Mouse (Mus musculus) lung, embryonic 14.5 days (tissue): Measurements from ENCODE around the gene Pacrg. TPM values are rescaled to one million over a fixed set of nuclear protein-coding genes. Genes with fewer than 3 reads are reported as not detected.

Source experiments
- ATAC-seq: fragments of 200-750 bp; cut with Nextera tagmentation; 2 replicates; pipeline ENCODE4 v1.8.0; 2017; ENCODE audit warnings: mild to moderate bottlenecking, moderate TSS enrichment, moderate library complexity; ENCODE audit not compliant: insufficient read depth
- DNase-seq: peaks from one replicate; pipeline ENCODE4 v3.0.0-alpha.2; 2015
- H3K27ac ChIP-seq: fragments of 300-500 bp; sonication (generic); 2 replicates; pipeline ENCODE4 v1.5.1; 2014; ENCODE audit warnings: low read depth, mild to moderate bottlenecking, moderate library complexity
- H3K27me3 ChIP-seq: fragments of 300-500 bp; sonication (generic); 2 replicates; pipeline ENCODE4 v1.6.1; 2014; ENCODE audit warnings: low read length, control low read depth; ENCODE audit not compliant: insufficient read depth
- H3K36me3 ChIP-seq: fragments of 300-500 bp; sonication (generic); 2 replicates; pipeline ENCODE4 v1.6.1; 2014; ENCODE audit warnings: control low read depth; ENCODE audit not compliant: insufficient read depth
- H3K4me1 ChIP-seq: fragments of 300-500 bp; sonication (generic); 2 replicates; pipeline ENCODE4 v1.6.1; 2014; ENCODE audit warnings: antibody characterized with exemption, control low read depth; ENCODE audit not compliant: insufficient read depth
- H3K4me2 ChIP-seq: fragments of 300-500 bp; sonication (generic); 2 replicates; pipeline ENCODE4 v1.6.1; 2014; ENCODE audit warnings: mild to moderate bottlenecking
- H3K4me3 ChIP-seq: fragments of 300-500 bp; sonication (generic); 2 replicates; pipeline ENCODE4 v1.5.1; 2014; ENCODE audit warnings: low read depth, low read length
- H3K9ac ChIP-seq: fragments of 300-500 bp; sonication (generic); 2 replicates; pipeline ENCODE4 v1.6.1; 2014
- H3K9me3 ChIP-seq: fragments of 300-500 bp; sonication (generic); 2 replicates; pipeline ENCODE4 v1.6.1; 2016; ENCODE audit warnings: low read depth, low read length, control low read depth
- CTCF ChIP-seq: IDR thresholded peaks from 2 replicates; pipeline ENCODE4 v1.5.1; 2016; ENCODE audit warnings: antibody characterized with exemption, low read depth
- WGBS: fragments of 180-500 bp; shearing (Covaris S2); extraction: QIAGEN DNeasy Blood & Tissue Kit; methylation state at CpG from one replicate; pipeline ENCODE4 v1.1.7; 2014; 5-methylcytosine and 5-hydroxymethylcytosine counted together
- polyA plus RNA-seq: library from polyadenylated mRNA; unstranded; fragments of >200 nt; fragmentation: Nextera tagmentation; extraction: Ambion mirVana; gene quantifications from 2 replicates; pipeline ENCODE4 v1.2.1, GENCODE M21; 2014

Pacrg gene
- polyA plus RNA-seq, 1 experiment from 2014 or later, result 2.2 TPM

- no peak for DNase-seq
- no peaks in the 10 kb centered on the region for H3K27me3 ChIP-seq
- no peak overlapping the region for H3K4me2 ChIP-seq
- TF ChIP-seq CTCF, result no peak
- H3K4me1 ChIP-seq, result no peaks in the 10 kb centered on the region
- no peak overlapping the region for H3K4me3 ChIP-seq
- ATAC-seq, result no peak
- 73% methylated on average over 8 of the region's 8 CpGs for WGBS
- no peak overlapping the region for H3K27ac ChIP-seq
- no peak overlapping the region for H3K9ac ChIP-seq
- H3K36me3 ChIP-seq, result no peaks in the 10 kb centered on the region
- no peaks in the 10 kb centered on the region for H3K9me3 ChIP-seq
Measured at GRCm38 (mm10) chr17:10635955-10636470, 204.1 kb downstream of the Pacrg start.

- Histone ChIP-seq H3K4me2 (no peak overlapping the region), H3K36me3 (no peaks in the 10 kb centered on the region), H3K4me3 (no peak overlapping the region), H3K27me3 (no peaks in the 10 kb centered on the region), H3K9me3 (no peaks in the 10 kb centered on the region), H3K4me1 (no peaks in the 10 kb centered on the region), H3K27ac (no peak overlapping the region), H3K9ac (no peak overlapping the region)
- TF ChIP-seq CTCF, result no peak
- DNase-seq (no peak), ATAC-seq (no peak)
- WGBS, result 92% methylated on average over 11 of the region's 11 CpGs
Measured at GRCm38 (mm10) chr17:10635470-10635869, 204.6 kb downstream of the Pacrg start.

GRCm38 (mm10) chr17:10635046-10635445, 205.1 kb downstream of the Pacrg start:
- ATAC-seq (no peak), DNase-seq (no peak)
- no peak overlapping the region for H3K4me3 ChIP-seq
- H3K27ac ChIP-seq, result no peak overlapping the region
- no peaks in the 10 kb centered on the region for H3K36me3 ChIP-seq
- no peaks in the 10 kb centered on the region for H3K9me3 ChIP-seq
- H3K27me3 ChIP-seq, result no peaks in the 10 kb centered on the region
- no peak overlapping the region for H3K9ac ChIP-seq
- WGBS, result 90% methylated on average over 6 of the region's 6 CpGs
- H3K4me1 ChIP-seq, result no peaks in the 10 kb centered on the region
- H3K4me2 ChIP-seq, result no peak overlapping the region
- no peak for TF ChIP-seq CTCF

GRCm38 (mm10) chr17:10633769-10634168, 206.3 kb downstream of the Pacrg start:
- DNase-seq, result no peak
- Histone ChIP-seq H3K9ac (no peak overlapping the region), H3K4me1 (no peaks in the 10 kb centered on the region), H3K27me3 (no peaks in the 10 kb centered on the region), H3K27ac (no peak overlapping the region), H3K9me3 (no peaks in the 10 kb centered on the region), H3K4me3 (no peak overlapping the region), H3K4me2 (no peak overlapping the region), H3K36me3 (no peaks in the 10 kb centered on the region)
- WGBS, result 81% methylated on average over 7 of the region's 7 CpGs
- ATAC-seq, result no peak
- TF ChIP-seq CTCF, result no peak

- ATAC-seq (no peak), DNase-seq (no peak)
- Histone ChIP-seq H3K4me2 (no peak overlapping the region), H3K9me3 (no peaks in the 10 kb centered on the region), H3K27me3 (no peaks in the 10 kb centered on the region), H3K4me1 (no peaks in the 10 kb centered on the region), H3K27ac (no peak overlapping the region), H3K4me3 (no peak overlapping the region), H3K36me3 (no peaks in the 10 kb centered on the region), H3K9ac (no peak overlapping the region)
- WGBS, result 68% methylated on average over 4 of the region's 4 CpGs
- no peak for TF ChIP-seq CTCF
Measured at GRCm38 (mm10) chr17:10628240-10628639, 211.9 kb downstream of the Pacrg start.

GRCm38 (mm10) chr17:10627476-10627875, 212.6 kb downstream of the Pacrg start:
- 56% methylated on average over 2 of the region's 2 CpGs for WGBS
- Histone ChIP-seq H3K9ac (no peak overlapping the region), H3K4me3 (no peak overlapping the region), H3K4me2 (no peak overlapping the region), H3K9me3 (no peaks in the 10 kb centered on the region), H3K36me3 (no peaks in the 10 kb centered on the region), H3K4me1 (no peaks in the 10 kb centered on the region), H3K27me3 (no peaks in the 10 kb centered on the region), H3K27ac (no peak overlapping the region)
- ATAC-seq, result no peak
- no peak for TF ChIP-seq CTCF
- DNase-seq, result no peak

- H3K9me3 ChIP-seq, result no peaks in the 10 kb centered on the region
- WGBS, result 74% methylated on average over 13 of the region's 13 CpGs
- no peaks in the 10 kb centered on the region for H3K4me1 ChIP-seq
- no peak overlapping the region for H3K27ac ChIP-seq
- no peak for DNase-seq
- H3K36me3 ChIP-seq, result no peaks in the 10 kb centered on the region
- no peak for ATAC-seq
- H3K4me3 ChIP-seq, result no peak overlapping the region
- no peaks in the 10 kb centered on the region for H3K27me3 ChIP-seq
- TF ChIP-seq CTCF, result no peak
- H3K4me2 ChIP-seq, result no peak overlapping the region
- H3K9ac ChIP-seq, result no peak overlapping the region
Measured at GRCm38 (mm10) chr17:10626299-10627095, 213.6 kb downstream of the Pacrg start.
